Mouse (Mus musculus) T-helper 17 cell (primary cell): ENCODE data around the gene Slc10a6.

Source experiments
- in situ Hi-C, 2 experiments: fragments of 300-600 bp; cut with MboI, MseI; formaldehyde crosslinking; loops; 1 replicate in 1 of 2; 2 replicates in 1 of 2; pipeline ENCODE4 v1.15.1; 2025; ENCODE audit warnings: high pct_unique_total_duplicates in 2 of 2

Gene Slc10a6

GRCm38 (mm10) chr5:103622321-103622720, 6.9 kb downstream of the Slc10a6 start:
- in situ Hi-C loops: loop anchor here in 1 of 2 experiments (10.0 kb wide), 1 partner anchor 808 kb away; no protein-coding TSS in a partner anchor

GRCm38 (mm10) chr5:103620301-103620973, 8.8 kb downstream of the Slc10a6 start:
- in situ Hi-C loops: loop anchor here in 1 of 2 experiments (10.0 kb wide), 1 partner anchor 806 kb away; no protein-coding TSS in a partner anchor

GRCm38 (mm10) chr5:103617191-103617590, 12.0 kb downstream of the Slc10a6 start:
- in situ Hi-C loops: no loop called here

GRCm38 (mm10) chr5:103614356-103614755, 14.8 kb downstream of the Slc10a6 start:
- in situ Hi-C loops: no loop called here

GRCm38 (mm10) chr5:103612316-103612715, 16.9 kb downstream of the Slc10a6 start:
- in situ Hi-C loops: no loop called here

- in situ Hi-C loops: no loop called here
Observed at GRCm38 (mm10) chr5:103610856-103611472, 18.2 kb downstream of the Slc10a6 start.

GRCm38 (mm10) chr5:103610148-103610547, 19.1 kb downstream of the Slc10a6 start:
- in situ Hi-C loops: no loop called here

- in situ Hi-C loops: no loop called here
Observed at GRCm38 (mm10) chr5:103605707-103606106, 23.5 kb downstream of the Slc10a6 start.

GRCm38 (mm10) chr5:103603115-103603893, 25.9 kb downstream of the Slc10a6 start:
- in situ Hi-C loops: no loop called here

GRCm38 (mm10) chr5:103598881-103599280, 30.3 kb downstream of the Slc10a6 start:
- in situ Hi-C loops: no loop called here

GRCm38 (mm10) chr5:103598264-103598663, 30.9 kb downstream of the Slc10a6 start:
- in situ Hi-C loops: no loop called here

GRCm38 (mm10) chr5:103597604-103598003, 31.6 kb downstream of the Slc10a6 start:
- in situ Hi-C loops: no loop called here

- in situ Hi-C loops: no loop called here
Observed at GRCm38 (mm10) chr5:103596467-103597146, 32.6 kb downstream of the Slc10a6 start.

- in situ Hi-C loops: no loop called here
Observed at GRCm38 (mm10) chr5:103595394-103596226, 33.6 kb downstream of the Slc10a6 start.

- in situ Hi-C loops: no loop called here
Observed at GRCm38 (mm10) chr5:103593575-103593974, 35.6 kb downstream of the Slc10a6 start.

- in situ Hi-C loops: no loop called here
Observed at GRCm38 (mm10) chr5:103592706-103593105, 36.5 kb downstream of the Slc10a6 start.

GRCm38 (mm10) chr5:103591846-103592245, 37.4 kb downstream of the Slc10a6 start:
- in situ Hi-C loops: no loop called here

- in situ Hi-C loops: no loop called here
Observed at GRCm38 (mm10) chr5:103587219-103587618, 42.0 kb downstream of the Slc10a6 start.

GRCm38 (mm10) chr5:103579680-103580420, 49.4 kb downstream of the Slc10a6 start:
- in situ Hi-C loops: no loop called here

- in situ Hi-C loops: no loop called here
Observed at GRCm38 (mm10) chr5:103569446-103569845, 59.8 kb downstream of the Slc10a6 start.
